Mouse (Mus musculus) hindbrain, embryonic 12.5 days (tissue): ENCODE results near the gene Ubxn7. TPM values are rescaled to one million over a fixed set of nuclear protein-coding genes. Genes with fewer than 3 reads are reported as not detected.

Experiments used
- ATAC-seq: fragments of 200-750 bp; cut with Nextera tagmentation; 2 replicates; pipeline ENCODE4 v1.8.0; 2017; ENCODE audit warnings: moderate TSS enrichment; ENCODE audit not compliant: low FRiP score
- H3K27ac ChIP-seq: fragments of 300-500 bp; sonication (generic); 2 replicates; pipeline ENCODE4 v1.5.1; 2016; ENCODE audit warnings: mild to moderate bottlenecking
- H3K27me3 ChIP-seq: fragments of 300-500 bp; sonication (generic); 2 replicates; pipeline ENCODE4 v1.6.1; 2016; ENCODE audit warnings: mild to moderate bottlenecking
- H3K36me3 ChIP-seq: fragments of 300-500 bp; sonication (generic); 2 replicates; pipeline ENCODE4 v1.6.1; 2016; ENCODE audit warnings: mild to moderate bottlenecking
- H3K4me1 ChIP-seq: fragments of 300-500 bp; sonication (generic); 2 replicates; pipeline ENCODE4 v1.6.1; 2016
- H3K4me2 ChIP-seq: fragments of 300-500 bp; sonication (generic); replicated peaks from 2 replicates; pipeline ENCODE4 v1.6.1; 2016; ENCODE audit warnings: mild to moderate bottlenecking
- H3K4me3 ChIP-seq: fragments of 300-500 bp; sonication (generic); 2 replicates; pipeline ENCODE4 v1.5.1; 2016; ENCODE audit warnings: mild to moderate bottlenecking
- H3K9ac ChIP-seq: fragments of 300-500 bp; sonication (generic); 2 replicates; pipeline ENCODE4 v1.6.1; 2016; ENCODE audit warnings: mild to moderate bottlenecking, moderate library complexity
- H3K9me3 ChIP-seq: fragments of 300-500 bp; sonication (generic); replicated peaks from 2 replicates; pipeline ENCODE4 v1.6.1; 2016; ENCODE audit warnings: mild to moderate bottlenecking
- WGBS: fragments of 180-500 bp; shearing (Covaris S2); methylation state at CpG from one replicate; pipeline ENCODE4 v1.1.7; 2016; 5-methylcytosine and 5-hydroxymethylcytosine counted together
- polyA plus RNA-seq: library from polyadenylated mRNA; unstranded; fragments of >200 nt; fragmentation: Nextera tagmentation; extraction: Ambion mirVana; gene quantifications from 2 replicates; pipeline ENCODE4 v1.2.1, GENCODE M21; 2016

Ubxn7 gene
- polyA plus RNA-seq, 1 experiment from 2014 or later: 31.6 TPM

DNA sequence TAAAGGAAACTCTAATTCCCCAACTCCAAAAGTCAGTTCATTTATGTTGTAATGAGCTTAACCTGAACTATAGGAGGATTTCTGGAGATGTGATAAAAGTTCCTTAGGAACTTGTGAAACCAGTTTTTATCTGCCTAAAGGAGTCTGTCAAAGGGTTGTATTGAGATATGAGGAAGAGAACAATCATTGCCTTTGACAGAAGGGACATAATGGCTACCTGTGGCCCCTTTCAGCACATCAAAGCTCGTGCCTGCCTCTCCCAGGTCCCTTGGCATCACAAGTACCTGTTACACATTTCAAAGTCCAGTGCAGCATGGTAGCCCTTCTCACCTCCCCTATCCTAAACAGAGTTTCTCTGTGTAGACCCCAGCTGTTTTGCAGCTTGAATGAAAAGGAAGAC is 85.4 kb downstream of the Ubxn7 start:
- no peak overlapping the region for H3K9ac ChIP-seq
- no peak overlapping the region for H3K4me3 ChIP-seq
- no peak for ATAC-seq
- no peaks in the 10 kb centered on the region for H3K27me3 ChIP-seq
- H3K4me2 ChIP-seq: no peak overlapping the region
- no peaks in the 10 kb centered on the region for H3K36me3 ChIP-seq
- no peaks in the 10 kb centered on the region for H3K9me3 ChIP-seq
- WGBS: 56% methylated on average over 1 of the region's 1 CpGs
- peaks cover 10% of the 10 kb centered on the region for H3K4me1 ChIP-seq
- H3K27ac ChIP-seq: no peak overlapping the region

DNA sequence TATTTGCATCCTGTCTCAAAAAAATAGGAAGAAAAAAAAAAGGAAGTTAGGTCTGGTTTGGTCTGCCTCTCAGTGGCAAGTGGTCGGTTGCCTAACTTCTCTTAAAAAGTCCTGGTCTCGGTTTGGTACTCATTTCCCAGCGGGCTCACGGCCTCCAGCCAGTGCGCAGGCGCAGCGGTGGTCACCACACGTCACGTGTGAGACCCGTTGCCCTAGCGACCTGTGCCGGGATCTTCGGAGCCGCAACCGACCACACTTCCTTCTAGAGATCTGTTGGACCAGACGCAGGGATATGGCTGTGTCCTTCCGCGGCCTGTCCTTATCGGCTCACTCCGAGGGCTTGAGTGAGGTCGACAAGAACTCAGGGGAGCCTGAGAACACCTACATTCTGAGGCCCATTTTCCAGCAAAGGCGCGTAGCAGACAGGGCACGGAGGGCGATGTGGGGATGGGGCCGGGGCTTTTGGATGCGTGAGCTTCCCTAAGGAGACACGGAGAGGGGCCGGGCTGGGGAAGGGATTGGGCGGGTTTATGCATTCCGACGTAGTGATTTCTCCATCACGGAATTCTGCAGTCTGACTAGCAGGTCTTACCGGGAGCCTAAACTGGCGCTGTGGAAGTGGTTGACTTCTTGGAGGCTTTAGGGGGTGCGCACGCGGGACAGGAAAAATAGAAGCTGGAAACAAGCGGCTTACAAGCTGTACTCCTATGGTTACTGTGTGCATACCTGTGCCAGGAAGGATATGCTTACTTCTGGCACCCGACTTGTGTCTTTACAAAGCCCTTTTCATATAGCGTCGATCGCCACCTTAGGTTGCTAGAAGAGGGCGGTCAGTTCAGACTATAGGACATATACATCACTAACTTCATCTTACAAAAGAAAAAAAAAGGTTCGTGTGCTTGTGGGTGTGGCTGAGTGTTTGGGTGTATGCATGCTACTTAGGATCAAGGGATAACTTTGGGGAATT is 87.7 kb downstream of the Ubxn7 start, which contains the start of gene Tctex1d2:
Tctex1d2 (plus strand) TSS at position 186 of the 967 bp plus-strand sequence.
- peak within 1 kb of the TSS; percentile 77 for H3K9ac ChIP-seq
- peak within 1 kb of the TSS; percentile 93 for H3K27ac ChIP-seq
- H3K4me1 ChIP-seq: peaks cover 10% of the 10 kb centered on the region
- peak; percentile 94 for ATAC-seq
- H3K4me2 ChIP-seq: peak within 1 kb of the TSS; percentile 73
- no peaks in the 10 kb centered on the region for H3K36me3 ChIP-seq
- peak within 1 kb of the TSS; percentile 70 for H3K4me3 ChIP-seq
- H3K27me3 ChIP-seq: no peaks in the 10 kb centered on the region
- no peaks in the 10 kb centered on the region for H3K9me3 ChIP-seq
- under 1% methylated on average over 45 of the region's 45 CpGs for WGBS

DNA sequence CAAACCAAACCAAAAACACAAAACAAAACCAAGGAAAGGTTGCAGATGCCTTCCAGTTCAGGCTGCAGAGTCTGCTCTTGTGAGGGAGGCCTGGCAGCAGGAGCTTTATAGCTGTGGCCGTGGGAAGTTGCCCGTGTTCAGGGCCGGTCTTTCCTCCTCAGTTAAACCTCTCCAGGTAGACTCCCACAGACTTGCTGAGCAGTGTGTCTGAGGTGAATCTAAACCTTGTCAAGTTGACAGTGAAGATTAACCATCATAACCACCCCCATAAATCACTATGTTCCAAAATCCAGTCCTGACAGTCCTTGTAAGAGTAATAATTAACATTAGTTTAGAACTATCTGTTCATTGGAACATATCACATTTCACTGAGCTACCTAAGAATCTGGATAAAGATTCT is 95.4 kb downstream of the Ubxn7 start:
- Histone ChIP-seq H3K9ac (no peak overlapping the region), H3K27me3 (no peaks in the 10 kb centered on the region), H3K4me1 (peaks cover 11% of the 10 kb centered on the region), H3K36me3 (no peaks in the 10 kb centered on the region), H3K4me3 (no peak overlapping the region), H3K4me2 (no peak overlapping the region), H3K9me3 (no peaks in the 10 kb centered on the region), H3K27ac (no peak overlapping the region)
- WGBS: 87% methylated on average over 3 of the region's 3 CpGs
- no peak for ATAC-seq

DNA sequence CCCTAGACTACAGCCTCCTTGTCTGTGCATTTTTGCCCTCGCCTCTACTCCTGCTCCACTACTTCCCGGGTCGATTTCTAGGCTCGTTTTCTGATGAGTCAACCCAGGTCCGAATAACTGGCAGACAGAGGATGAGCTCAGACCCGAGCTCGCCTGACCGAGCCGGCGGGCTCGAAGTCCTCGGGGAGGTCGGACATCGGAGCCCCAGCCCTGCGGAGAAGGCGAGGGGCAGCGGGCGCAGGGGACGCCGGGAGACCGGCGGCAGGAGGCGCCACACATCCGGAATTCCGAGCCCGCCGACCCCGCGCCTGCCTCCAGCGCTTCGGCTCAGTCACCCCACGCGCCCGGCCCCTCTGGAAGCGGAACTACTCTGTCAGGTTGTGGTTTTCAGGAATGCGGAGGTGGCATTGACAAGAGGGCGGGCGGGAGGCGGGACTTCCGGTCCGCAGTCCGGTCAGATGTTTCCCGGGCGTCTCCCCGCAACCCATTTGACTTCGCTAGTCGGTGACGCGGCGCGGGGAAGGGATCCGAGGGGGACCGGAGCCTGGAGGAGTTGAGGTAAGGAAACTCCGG is 98.5 kb downstream of the Ubxn7 start, which contains the start of gene Pcyt1a:
Pcyt1a (plus strand) TSS at position 448 of the 573 bp plus-strand sequence.
- Histone ChIP-seq H3K9me3 (no peaks in the 10 kb centered on the region), H3K27ac (peak within 1 kb of the TSS; percentile 94), H3K36me3 (no peaks in the 10 kb centered on the region), H3K9ac (peak within 1 kb of the TSS; percentile 82), H3K27me3 (no peaks in the 10 kb centered on the region), H3K4me3 (peak within 1 kb of the TSS; percentile 83), H3K4me2 (peak within 1 kb of the TSS; percentile 92), H3K4me1 (peaks cover 11% of the 10 kb centered on the region)
- under 1% methylated on average over 54 of the region's 54 CpGs for WGBS
- peak; percentile 99 for ATAC-seq

DNA sequence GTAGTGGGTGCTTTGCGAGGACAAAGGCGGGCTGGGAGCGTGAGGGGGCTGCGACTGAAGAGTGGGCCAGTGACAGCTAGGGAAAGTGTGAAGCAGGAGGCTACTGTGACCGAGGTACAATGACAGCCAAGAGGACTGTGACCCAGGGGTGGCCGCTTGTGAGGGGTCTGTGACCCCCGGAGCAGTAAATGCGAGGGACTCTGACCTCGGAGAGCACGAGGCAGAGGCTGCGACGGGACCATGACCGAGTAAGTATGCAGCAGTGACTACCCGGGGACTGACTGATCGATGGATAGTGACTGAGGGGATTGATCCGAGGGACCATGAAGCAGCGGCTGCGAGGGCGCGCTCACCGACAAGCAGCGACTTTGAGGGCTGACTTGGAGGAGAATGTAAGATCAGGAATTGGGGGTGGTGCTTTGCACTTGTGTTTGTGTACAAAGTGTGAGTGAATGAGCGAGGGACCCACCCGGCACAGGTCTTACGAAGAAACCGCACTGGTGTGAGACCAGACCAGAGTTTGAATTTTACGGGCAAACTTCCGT is 99.1 kb downstream of the Ubxn7 start:
- H3K36me3 ChIP-seq: no peaks in the 10 kb centered on the region
- peak overlapping the region; percentile 83 for H3K4me3 ChIP-seq
- 3% methylated on average over 28 of the region's 28 CpGs for WGBS
- peak overlapping the region; percentile 94 for H3K27ac ChIP-seq
- H3K4me1 ChIP-seq: peaks cover 11% of the 10 kb centered on the region
- peak overlapping the region; percentile 82 for H3K9ac ChIP-seq
- ATAC-seq: no peak; the same call in 1 of the 2 replicates
- H3K4me2 ChIP-seq: peak overlapping the region; percentile 92
- no peaks in the 10 kb centered on the region for H3K9me3 ChIP-seq
- no peaks in the 10 kb centered on the region for H3K27me3 ChIP-seq

DNA sequence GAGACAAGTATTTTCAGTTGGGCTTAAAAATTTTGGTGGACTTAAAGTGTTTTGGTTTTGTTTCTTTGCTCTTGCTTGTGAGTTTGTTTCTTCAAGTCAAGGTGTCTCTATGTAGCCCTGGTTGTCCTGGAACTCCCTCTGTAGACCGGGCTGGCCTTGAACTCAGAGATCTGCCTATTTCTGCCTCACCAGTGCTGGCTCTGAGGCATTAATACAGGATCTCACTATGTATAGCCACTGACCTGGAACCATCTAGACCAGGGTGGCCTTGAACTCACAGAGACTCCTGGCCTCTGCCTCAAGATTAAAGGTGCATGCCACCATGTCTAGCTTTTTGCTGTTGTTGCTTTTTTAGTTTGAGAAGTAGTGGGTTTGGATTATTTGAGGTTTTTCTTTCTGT is 99.9 kb downstream of the Ubxn7 start:
- Histone ChIP-seq H3K9ac (peak overlapping the region; percentile 82; the same call in 1 of the 2 replicates), H3K9me3 (no peaks in the 10 kb centered on the region), H3K4me1 (peaks cover 11% of the 10 kb centered on the region), H3K4me2 (peak overlapping the region; percentile 92), H3K27me3 (no peaks in the 10 kb centered on the region), H3K27ac (no peak overlapping the region), H3K36me3 (no peaks in the 10 kb centered on the region), H3K4me3 (0 out of 2 replicates have a peak overlapping the region, but pooled peaks have one; percentile 83)
- no peak for ATAC-seq
- WGBS: 90% methylated on average over 1 of the region's 1 CpGs

DNA sequence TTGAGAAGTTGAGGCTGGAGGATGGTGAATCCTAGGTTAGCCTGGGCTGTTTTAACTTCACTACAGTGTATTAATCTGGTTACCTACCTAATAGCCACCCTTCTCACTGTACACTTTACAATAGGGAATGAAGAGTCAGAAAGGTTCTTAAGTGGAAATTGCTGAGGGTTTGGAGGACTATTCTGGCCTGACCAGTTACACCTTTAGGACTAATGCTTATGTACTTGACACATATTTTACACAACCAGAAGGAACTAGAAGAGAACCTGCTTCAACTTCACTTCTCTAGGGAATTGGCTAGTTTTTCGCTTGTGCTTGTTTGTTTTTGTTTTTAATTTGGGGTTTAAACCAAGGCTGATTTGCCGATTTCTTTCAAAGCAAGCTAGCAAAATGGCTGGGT is 101.1 kb downstream of the Ubxn7 start:
- Histone ChIP-seq H3K9ac (no peak overlapping the region), H3K27ac (no peak overlapping the region), H3K4me2 (no peak overlapping the region), H3K27me3 (no peaks in the 10 kb centered on the region), H3K9me3 (no peaks in the 10 kb centered on the region), H3K4me1 (peaks cover 11% of the 10 kb centered on the region), H3K36me3 (no peaks in the 10 kb centered on the region), H3K4me3 (no peak overlapping the region)
- no peak for ATAC-seq
- WGBS: 84% methylated on average over 2 of the region's 2 CpGs

DNA sequence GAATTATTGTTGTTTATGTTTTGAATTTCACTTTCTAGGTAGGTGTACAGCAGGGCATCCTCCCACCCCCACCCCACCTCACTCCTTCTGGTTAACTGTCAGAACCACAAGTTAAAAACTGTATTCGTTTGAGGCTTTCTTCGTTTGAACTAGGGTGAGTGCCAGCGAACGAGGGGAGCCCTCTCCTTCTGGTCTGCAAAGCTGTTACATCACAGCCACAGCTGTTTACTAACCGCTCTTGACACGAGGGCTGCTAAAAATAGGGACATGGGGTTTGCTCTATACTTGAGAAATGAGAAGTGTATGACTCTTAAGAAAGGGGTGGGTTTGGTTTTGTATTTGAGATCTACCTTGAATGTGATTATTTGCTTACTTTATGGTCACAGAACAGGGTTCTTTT is 102.0 kb downstream of the Ubxn7 start:
- Histone ChIP-seq H3K36me3 (no peaks in the 10 kb centered on the region), H3K9me3 (no peaks in the 10 kb centered on the region), H3K27ac (no peak overlapping the region), H3K9ac (no peak overlapping the region), H3K27me3 (no peaks in the 10 kb centered on the region), H3K4me1 (peaks cover 11% of the 10 kb centered on the region), H3K4me2 (no peak overlapping the region), H3K4me3 (no peak overlapping the region)
- 66% methylated on average over 6 of the region's 6 CpGs for WGBS
- no peak for ATAC-seq

DNA sequence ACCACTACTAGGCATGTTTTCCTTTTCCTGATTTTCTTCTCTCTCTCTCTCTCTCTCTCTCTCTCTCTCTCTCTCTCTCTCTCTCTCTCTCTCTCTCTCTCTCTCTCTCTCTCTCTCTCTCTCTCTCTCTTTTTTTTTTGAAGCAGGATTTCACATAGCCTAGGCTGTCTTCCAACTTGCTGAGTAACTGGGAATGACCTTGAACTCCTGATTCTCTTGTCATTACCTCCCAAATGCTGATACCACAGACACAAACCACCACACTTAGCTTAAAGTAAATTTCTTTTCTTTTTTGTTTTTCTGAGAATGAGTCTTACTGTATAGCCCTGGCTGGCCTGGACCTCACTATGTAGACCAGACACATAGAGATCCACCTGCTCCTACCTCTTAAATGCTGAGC is 102.6 kb downstream of the Ubxn7 start:
- ATAC-seq: no peak
- H3K9ac ChIP-seq: no peak overlapping the region
- H3K27me3 ChIP-seq: no peaks in the 10 kb centered on the region
- H3K4me1 ChIP-seq: peaks cover 10% of the 10 kb centered on the region
- H3K27ac ChIP-seq: no peak overlapping the region
- no peaks in the 10 kb centered on the region for H3K9me3 ChIP-seq
- no peak overlapping the region for H3K4me3 ChIP-seq
- H3K4me2 ChIP-seq: no peak overlapping the region
- no peaks in the 10 kb centered on the region for H3K36me3 ChIP-seq

DNA sequence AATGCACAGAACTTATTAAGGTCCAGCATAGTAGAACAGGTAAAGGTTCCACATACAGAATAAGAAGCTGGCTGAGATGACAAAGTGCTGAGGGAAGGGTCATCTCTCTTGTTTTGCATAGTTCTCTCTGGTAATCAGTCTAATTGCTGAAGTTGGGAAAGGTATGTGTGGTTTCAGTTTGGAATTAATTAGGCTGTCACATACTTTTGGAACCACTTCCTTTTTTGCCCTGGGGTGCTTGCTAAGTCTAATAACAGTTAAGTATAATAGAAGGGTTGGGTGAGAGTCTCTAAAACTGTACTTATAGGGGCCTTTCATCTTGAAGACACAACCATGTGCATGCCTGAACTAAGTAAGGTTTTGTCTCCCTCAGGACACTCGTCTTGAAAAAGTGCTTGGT is 104.6 kb downstream of the Ubxn7 start:
- Histone ChIP-seq H3K27ac (no peak overlapping the region), H3K4me2 (no peak overlapping the region), H3K36me3 (peaks cover 3% of the 10 kb centered on the region; the same call in 1 of the 2 replicates), H3K4me1 (peaks cover 4% of the 10 kb centered on the region), H3K27me3 (no peaks in the 10 kb centered on the region), H3K9ac (no peak overlapping the region), H3K4me3 (no peak overlapping the region), H3K9me3 (no peaks in the 10 kb centered on the region)
- no peak for ATAC-seq
- WGBS: 76% methylated on average over 1 of the region's 1 CpGs

DNA sequence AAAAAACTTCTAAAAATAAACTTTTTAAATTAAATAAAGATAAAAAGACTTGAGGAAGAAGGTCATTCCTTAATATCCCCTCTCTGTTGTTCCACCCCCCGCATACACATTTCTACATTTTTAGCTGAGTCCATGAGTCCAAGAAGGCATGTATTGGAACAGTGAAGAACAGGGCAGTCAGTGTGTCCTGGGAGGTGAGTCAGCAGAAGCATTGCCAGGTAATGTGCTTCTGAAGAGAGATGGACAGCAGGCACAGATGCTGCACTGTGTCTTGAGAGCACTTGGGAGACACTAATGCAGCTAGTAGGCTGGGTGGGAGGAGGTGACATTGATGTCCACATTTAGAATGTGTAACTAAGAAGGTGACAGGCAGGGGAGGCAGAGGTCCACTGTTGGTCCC is 105.2 kb downstream of the Ubxn7 start:
- Histone ChIP-seq H3K27ac (no peak overlapping the region), H3K4me2 (no peak overlapping the region), H3K36me3 (peaks cover 3% of the 10 kb centered on the region; the same call in 1 of the 2 replicates), H3K4me3 (no peak overlapping the region), H3K27me3 (no peaks in the 10 kb centered on the region), H3K9ac (no peak overlapping the region), H3K9me3 (no peaks in the 10 kb centered on the region), H3K4me1 (no peaks in the 10 kb centered on the region)
- no peak for ATAC-seq
- WGBS: 92% methylated on average over 1 of the region's 1 CpGs

DNA sequence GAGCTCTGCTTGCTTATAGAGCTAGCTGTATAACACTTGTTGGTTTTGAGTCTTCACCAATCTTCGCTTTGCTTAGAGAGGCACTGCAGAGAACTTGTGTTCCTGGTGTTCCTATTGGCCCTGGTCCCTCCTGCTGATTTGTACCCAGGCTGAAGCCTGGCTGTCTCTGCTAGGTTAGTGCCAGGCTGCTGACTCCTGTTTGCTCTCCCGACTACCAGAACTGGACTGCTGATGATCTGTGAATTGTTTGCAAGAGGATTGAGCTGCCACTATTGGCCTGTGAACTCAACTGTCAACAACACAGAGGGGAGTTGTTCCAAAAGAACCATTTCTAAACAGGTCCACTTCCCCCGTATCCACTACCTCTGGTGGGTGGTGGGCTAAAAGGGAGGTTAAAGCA is 109.4 kb downstream of the Ubxn7 start:
- Histone ChIP-seq H3K4me1 (no peaks in the 10 kb centered on the region), H3K9ac (no peak overlapping the region), H3K4me3 (no peak overlapping the region), H3K27ac (no peak overlapping the region), H3K4me2 (no peak overlapping the region), H3K27me3 (no peaks in the 10 kb centered on the region), H3K36me3 (peaks cover 3% of the 10 kb centered on the region; the same call in 1 of the 2 replicates), H3K9me3 (no peaks in the 10 kb centered on the region)
- 95% methylated on average over 3 of the region's 3 CpGs for WGBS
- ATAC-seq: no peak
